Mouse (Mus musculus): ENCODE measurements at regions not wholly inside any gene's neighbourhood (a gene's known extent, or its start where the extent isn't known, plus 50 kb on each side); places are given as distances from the start of the nearest gene placed in this dataset.

DNA sequence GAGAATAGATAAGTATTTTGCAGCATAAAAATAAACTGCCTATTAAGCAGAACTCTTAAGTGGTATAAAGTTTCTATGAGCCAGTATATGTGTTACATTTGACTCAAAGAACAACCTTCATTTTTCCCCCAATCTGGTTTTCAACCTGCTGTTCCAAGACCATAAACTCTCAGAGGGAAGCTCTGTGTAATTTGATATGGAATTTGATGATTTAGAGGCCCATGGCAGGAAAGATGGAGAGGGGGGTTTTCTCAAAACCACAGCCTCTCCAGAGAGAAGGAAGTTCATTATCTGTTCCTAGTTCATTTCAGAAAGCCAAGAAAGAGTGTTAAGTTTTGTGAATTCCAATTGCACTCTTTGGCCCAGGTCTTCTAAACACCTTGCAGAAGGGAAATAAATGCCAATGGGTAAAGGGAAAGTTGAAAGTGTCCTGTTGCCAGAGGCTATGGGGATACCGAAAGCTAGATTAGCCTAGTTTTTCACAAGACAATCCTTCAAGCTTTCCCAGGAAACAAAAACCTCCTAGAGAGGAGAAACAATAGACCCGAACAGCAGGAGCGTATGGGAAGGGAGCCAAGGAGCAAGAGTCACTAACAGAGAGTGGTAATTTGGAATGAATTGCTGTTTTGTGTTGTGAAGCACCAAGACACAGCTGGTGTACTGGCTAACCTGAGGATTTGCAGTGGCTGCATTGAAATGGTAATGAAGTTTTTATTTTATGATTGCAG, 165.2 kb upstream of the Atp2b1 start:
- 8% methylated on average over 3 of the region's 3 CpGs for WGBS
- no peak for ATAC-seq (ENCODE audit: insufficient number of reproducible peaks, insufficient read depth, low FRiP score, low TSS enrichment, low read depth)
- H3K27ac ChIP-seq = 0 out of 2 replicates have a peak overlapping the region, but pooled peaks have one; percentile 5

DNA sequence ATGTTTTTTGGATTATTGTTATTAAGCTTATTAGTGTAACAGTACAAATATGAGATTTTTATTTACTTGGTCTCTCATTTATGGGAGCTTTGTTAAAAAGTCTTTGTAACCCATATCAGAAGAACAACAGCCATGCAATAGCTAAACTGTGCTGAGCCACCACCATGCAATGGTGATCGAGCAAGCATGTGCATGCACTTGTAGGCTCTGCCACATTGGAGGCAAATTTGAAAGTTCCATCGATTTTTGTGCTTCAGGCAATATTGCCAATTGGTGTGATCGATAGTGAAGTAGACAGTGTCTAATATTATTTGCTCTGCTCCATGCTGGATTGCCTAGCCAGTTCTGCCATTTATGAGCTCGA, 164.6 kb upstream of the Atp2b1 start:
- H3K27ac ChIP-seq = no peak overlapping the region
- peaks cover 24% of the 10 kb centered on the region for H3K4me1 ChIP-seq (replicated peaks)
- H3K9me3 ChIP-seq = no peaks in the 10 kb centered on the region
- no peak overlapping the region for H3K9ac ChIP-seq (replicated peaks)
- H3K36me3 ChIP-seq = no peaks in the 10 kb centered on the region
- H3K4me3 ChIP-seq (replicated peaks) = no peak overlapping the region
- no peak overlapping the region for H3K4me2 ChIP-seq
- no peak for ATAC-seq (ENCODE audit: insufficient number of reproducible peaks, insufficient read depth, low FRiP score, low TSS enrichment, low read depth)
- 74% methylated on average over 4 of the region's 4 CpGs for WGBS
- no peaks in the 10 kb centered on the region for H3K27me3 ChIP-seq

More for the DNA sequence above, 165.2 kb upstream of the Atp2b1 start:
- no peaks in the 10 kb centered on the region for H3K36me3 ChIP-seq
- H3K4me1 ChIP-seq (replicated peaks) = peaks cover 28% of the 10 kb centered on the region
- H3K4me2 ChIP-seq = 0 out of 2 replicates have a peak overlapping the region, but pooled peaks have one; percentile 7
- H3K4me3 ChIP-seq (replicated peaks) = no peak overlapping the region
- H3K9ac ChIP-seq (replicated peaks) = no peak overlapping the region
- no peaks in the 10 kb centered on the region for H3K27me3 ChIP-seq
- no peaks in the 10 kb centered on the region for H3K9me3 ChIP-seq

DNA sequence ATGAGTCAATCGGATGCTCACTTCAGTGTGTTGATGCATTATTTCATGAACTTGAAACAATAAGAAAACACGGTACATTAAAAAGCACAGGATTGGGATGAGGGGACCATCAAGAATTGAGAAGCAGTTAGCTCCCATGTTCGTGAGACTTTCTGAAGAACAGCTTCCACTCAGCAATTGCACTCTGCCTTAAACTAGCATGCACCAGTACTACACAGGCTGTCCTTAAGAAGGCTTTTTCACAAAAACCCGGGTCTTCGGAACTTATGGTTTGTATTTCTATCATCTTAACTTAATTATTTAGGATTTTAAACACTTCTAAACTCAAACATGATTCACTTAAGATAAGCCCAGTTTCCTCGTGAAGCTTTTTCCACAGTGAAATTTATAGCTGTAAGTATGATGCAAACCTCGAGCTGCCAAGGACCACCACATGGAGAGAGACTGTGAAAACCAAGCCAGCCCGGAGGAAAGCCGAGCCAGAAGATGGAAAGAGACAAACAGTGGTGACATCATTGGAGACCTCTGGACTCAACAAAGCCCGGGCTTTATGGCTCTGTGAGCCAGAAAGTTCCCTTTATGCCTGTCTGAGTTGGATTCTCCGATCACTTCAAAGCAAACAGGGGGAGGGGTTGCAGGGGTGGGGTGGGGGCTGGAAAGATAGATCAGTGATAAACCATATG, 162.7 kb upstream of the Atp2b1 start:
- Histone ChIP-seq H3K4me2 (no peak overlapping the region), H3K27me3 (no peaks in the 10 kb centered on the region)

DNA sequence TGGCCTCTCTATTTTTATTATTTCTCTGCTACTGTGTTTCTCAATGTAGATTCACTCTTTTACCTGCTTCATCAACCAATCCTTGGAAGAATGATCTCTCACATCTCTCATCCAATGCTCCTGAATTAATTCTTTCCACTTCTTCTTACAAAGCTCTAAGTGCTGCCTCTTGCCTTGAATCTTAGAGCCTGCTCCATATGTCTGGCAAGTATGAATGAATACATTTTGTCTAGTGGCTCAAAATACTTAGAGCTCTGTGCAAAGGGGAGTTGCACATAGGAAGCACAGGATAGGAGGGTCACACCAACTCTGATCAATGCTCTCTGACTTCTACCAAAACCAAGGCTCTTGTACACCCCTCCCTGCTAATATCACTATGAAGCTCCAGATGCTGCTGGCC, 153.1 kb upstream of the Atp2b1 start:
- H3K4me1 ChIP-seq (replicated peaks) = no peaks in the 10 kb centered on the region
- no peaks in the 10 kb centered on the region for H3K36me3 ChIP-seq
- no peak overlapping the region for H3K9ac ChIP-seq (replicated peaks)
- no peaks in the 10 kb centered on the region for H3K27me3 ChIP-seq
- no peak overlapping the region for H3K4me3 ChIP-seq (replicated peaks)
- no peak for ATAC-seq (ENCODE audit: insufficient number of reproducible peaks, insufficient read depth, low FRiP score, low TSS enrichment, low read depth)
- H3K9me3 ChIP-seq = peaks cover 6% of the 10 kb centered on the region
- H3K27ac ChIP-seq = no peak overlapping the region
- H3K4me2 ChIP-seq = no peak overlapping the region

More for the DNA sequence above, 162.7 kb upstream of the Atp2b1 start:
- WGBS = 43% methylated on average over 11 of the region's 11 CpGs
- no peaks in the 10 kb centered on the region for H3K36me3 ChIP-seq
- no peaks in the 10 kb centered on the region for H3K9me3 ChIP-seq
- H3K4me1 ChIP-seq (replicated peaks) = peaks cover 14% of the 10 kb centered on the region
- no peak overlapping the region for H3K27ac ChIP-seq
- H3K4me3 ChIP-seq (replicated peaks) = no peak overlapping the region
- ATAC-seq (ENCODE audit: insufficient number of reproducible peaks, insufficient read depth, low FRiP score, low TSS enrichment, low read depth) = no peak; the same call in 1 of the 2 replicates
- no peak overlapping the region for H3K9ac ChIP-seq (replicated peaks)

DNA sequence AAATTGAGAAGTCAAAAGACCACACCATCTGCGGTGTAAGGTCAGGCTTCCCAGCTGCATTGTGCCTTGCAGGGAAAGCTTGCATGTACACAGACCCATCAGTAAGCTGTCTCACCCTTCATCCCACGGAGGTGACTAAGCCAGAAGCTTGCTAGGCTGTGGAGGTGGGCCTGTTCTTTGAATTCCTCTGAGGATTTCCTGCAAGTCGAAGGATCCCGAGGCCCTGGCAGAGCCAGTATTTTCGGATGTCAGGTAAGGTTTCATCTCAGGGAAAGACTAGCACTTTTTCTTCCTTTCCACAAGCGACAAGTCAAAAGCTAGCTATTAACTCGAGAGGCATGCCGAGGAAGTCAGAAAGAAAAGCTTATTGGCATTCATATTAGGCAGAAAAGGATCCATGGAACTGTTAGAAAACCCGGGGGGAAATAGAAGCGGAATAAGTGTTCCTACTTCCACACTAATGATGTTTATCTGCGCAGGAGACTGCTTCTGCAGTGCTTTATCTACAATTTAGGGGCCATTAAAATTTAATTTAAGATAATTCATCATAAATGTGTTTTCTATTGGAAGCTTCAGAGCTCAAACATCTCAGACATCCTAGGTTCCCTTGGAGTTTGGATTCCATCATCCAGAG, 148.3 kb upstream of the Atp2b1 start:
- no peaks in the 10 kb centered on the region for H3K4me1 ChIP-seq (replicated peaks)
- no peak overlapping the region for H3K4me3 ChIP-seq (replicated peaks)
- peaks cover 13% of the 10 kb centered on the region for H3K9me3 ChIP-seq
- H3K27me3 ChIP-seq = no peaks in the 10 kb centered on the region
- no peak overlapping the region for H3K27ac ChIP-seq
- no peak overlapping the region for H3K9ac ChIP-seq (replicated peaks)
- H3K36me3 ChIP-seq = no peaks in the 10 kb centered on the region
- WGBS = 68% methylated on average over 11 of the region's 11 CpGs
- no peak overlapping the region for H3K4me2 ChIP-seq
- ATAC-seq (ENCODE audit: insufficient number of reproducible peaks, insufficient read depth, low FRiP score, low TSS enrichment, low read depth) = no peak

DNA sequence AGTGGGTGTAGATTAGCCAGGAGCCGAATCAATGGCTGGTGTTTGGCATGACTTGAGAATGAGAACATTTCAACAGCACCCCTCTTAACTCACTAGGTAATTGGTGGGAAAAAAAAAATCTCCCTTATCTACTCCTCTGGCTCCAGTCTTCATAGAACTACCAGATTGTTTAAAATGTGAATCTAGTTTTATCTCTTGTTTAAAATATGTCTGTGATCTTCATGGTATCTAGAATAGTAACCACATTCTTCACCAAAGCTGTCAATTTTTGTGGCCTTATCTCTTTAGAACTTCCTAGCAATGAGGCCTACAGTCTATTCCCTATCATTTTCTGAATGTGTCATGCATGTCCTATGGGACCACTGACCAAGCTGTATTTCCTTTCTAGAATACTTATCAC, 134.4 kb upstream of the Atp2b1 start:
- Histone ChIP-seq H3K27ac (no peak overlapping the region), H3K4me3 (replicated peaks) (no peak overlapping the region), H3K36me3 (no peaks in the 10 kb centered on the region), H3K4me2 (no peak overlapping the region), H3K4me1 (replicated peaks) (peaks cover 6% of the 10 kb centered on the region), H3K9me3 (no peaks in the 10 kb centered on the region), H3K9ac (replicated peaks) (no peak overlapping the region), H3K27me3 (no peaks in the 10 kb centered on the region)
- no peak for ATAC-seq (ENCODE audit: insufficient number of reproducible peaks, insufficient read depth, low FRiP score, low TSS enrichment, low read depth)
- 97% methylated on average over 1 of the region's 1 CpGs for WGBS

DNA sequence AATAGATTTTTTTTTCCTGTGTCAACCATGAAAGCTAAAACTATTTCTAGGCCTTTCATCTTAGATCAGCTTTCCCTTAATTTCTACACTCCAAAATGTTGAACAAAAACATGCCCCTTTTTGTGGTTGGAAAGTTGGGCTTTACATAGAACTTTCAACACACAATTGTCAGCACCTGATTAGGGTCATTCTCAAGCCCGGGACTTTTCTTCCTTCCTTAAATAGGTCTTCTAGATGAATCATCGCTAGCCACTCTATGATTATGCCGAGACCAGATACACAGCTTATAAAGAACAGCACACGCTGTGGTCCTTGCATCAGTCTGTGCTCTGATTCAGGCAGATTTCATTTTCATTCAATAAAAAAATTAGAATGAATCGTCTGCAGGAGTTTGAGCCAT, 133.3 kb upstream of the Atp2b1 start:
- no peak for ATAC-seq (ENCODE audit: insufficient number of reproducible peaks, insufficient read depth, low FRiP score, low TSS enrichment, low read depth)
- Histone ChIP-seq H3K4me2 (no peak overlapping the region), H3K4me1 (replicated peaks) (peaks cover 6% of the 10 kb centered on the region), H3K27me3 (no peaks in the 10 kb centered on the region), H3K36me3 (no peaks in the 10 kb centered on the region), H3K9me3 (no peaks in the 10 kb centered on the region), H3K27ac (no peak overlapping the region), H3K4me3 (replicated peaks) (no peak overlapping the region), H3K9ac (replicated peaks) (no peak overlapping the region)
- WGBS = 90% methylated on average over 5 of the region's 5 CpGs

DNA sequence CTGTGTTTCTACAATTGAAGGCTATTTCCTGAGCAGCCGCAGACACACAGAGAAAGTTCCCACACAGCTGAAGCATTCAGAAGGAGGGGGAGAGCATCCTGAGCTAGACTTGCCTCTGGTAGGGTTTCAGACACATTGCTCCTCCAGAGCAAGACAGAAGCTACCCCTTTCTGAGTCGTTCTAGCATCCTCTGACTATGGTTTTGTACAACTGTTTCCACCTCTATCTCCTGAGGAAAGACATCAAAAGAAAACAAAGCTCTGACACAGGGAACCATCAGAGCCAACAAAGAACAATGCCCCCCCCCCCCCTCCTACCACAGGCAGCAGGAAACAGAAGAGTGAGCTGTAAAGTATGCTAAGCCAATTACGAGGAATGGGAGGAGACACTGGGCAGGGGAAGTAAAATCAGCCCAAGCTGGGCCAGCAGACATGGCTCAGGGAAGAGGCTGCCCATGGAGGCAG, 132.3 kb upstream of the Atp2b1 start:
- WGBS = 28% methylated on average over 3 of the region's 3 CpGs
- Histone ChIP-seq H3K4me1 (replicated peaks) (peaks cover 6% of the 10 kb centered on the region), H3K36me3 (no peaks in the 10 kb centered on the region), H3K4me2 (no peak overlapping the region), H3K27ac (no peak overlapping the region), H3K9me3 (no peaks in the 10 kb centered on the region), H3K9ac (replicated peaks) (no peak overlapping the region), H3K4me3 (replicated peaks) (no peak overlapping the region), H3K27me3 (no peaks in the 10 kb centered on the region)
- no peak for ATAC-seq (ENCODE audit: insufficient number of reproducible peaks, insufficient read depth, low FRiP score, low TSS enrichment, low read depth)

DNA sequence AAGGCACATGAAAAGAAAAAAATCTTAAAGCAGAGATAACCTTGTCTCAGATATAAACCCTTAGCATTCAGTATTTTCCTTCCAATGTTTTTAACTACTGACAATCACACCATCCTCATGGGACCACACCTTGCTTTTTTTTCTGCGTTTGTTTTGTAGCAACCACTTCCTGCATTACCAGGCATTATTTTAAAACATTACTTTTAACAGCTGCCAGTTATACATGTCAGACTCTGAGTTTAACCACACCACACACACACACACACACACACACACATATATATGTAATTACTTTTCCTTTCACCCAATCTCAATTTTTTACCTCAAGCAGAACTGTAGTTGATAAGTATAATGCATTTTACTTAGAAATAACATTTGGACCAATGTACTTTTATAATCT, 128.8 kb upstream of the Atp2b1 start:
- H3K36me3 ChIP-seq = no peaks in the 10 kb centered on the region
- peaks cover 6% of the 10 kb centered on the region for H3K4me1 ChIP-seq (replicated peaks)
- no peak overlapping the region for H3K4me2 ChIP-seq
- no peaks in the 10 kb centered on the region for H3K27me3 ChIP-seq
- no peak overlapping the region for H3K9ac ChIP-seq (replicated peaks)
- no peak overlapping the region for H3K27ac ChIP-seq
- ATAC-seq (ENCODE audit: insufficient number of reproducible peaks, insufficient read depth, low FRiP score, low TSS enrichment, low read depth) = no peak
- H3K4me3 ChIP-seq (replicated peaks) = no peak overlapping the region
- H3K9me3 ChIP-seq = no peaks in the 10 kb centered on the region
- WGBS = 79% methylated on average over 1 of the region's 1 CpGs

DNA sequence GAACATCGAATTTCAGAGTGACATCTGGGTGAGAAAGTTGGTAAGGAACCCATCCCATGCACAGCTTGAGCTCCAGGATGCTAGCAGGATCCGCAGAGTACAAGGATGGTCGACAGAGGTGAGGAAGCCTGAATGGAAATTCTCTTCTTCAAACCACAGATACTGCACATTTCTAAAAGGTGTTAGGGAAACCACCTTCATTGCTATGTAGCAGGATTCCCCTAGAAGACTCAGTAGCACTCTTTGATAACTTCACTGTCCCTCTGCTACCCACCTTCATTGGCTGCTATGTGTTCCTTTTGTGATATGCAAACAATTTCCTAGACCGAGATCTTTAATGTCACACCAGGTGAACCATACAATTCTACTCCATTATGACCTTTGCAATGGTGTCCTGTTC, 128.1 kb upstream of the Atp2b1 start:
- ATAC-seq (ENCODE audit: insufficient number of reproducible peaks, insufficient read depth, low FRiP score, low TSS enrichment, low read depth) = no peak
- Histone ChIP-seq H3K36me3 (no peaks in the 10 kb centered on the region), H3K4me1 (replicated peaks) (peaks cover 6% of the 10 kb centered on the region), H3K27me3 (no peaks in the 10 kb centered on the region), H3K4me2 (no peak overlapping the region), H3K27ac (no peak overlapping the region), H3K4me3 (replicated peaks) (no peak overlapping the region), H3K9ac (replicated peaks) (no peak overlapping the region), H3K9me3 (no peaks in the 10 kb centered on the region)
- WGBS = 82% methylated on average over 4 of the region's 4 CpGs

DNA sequence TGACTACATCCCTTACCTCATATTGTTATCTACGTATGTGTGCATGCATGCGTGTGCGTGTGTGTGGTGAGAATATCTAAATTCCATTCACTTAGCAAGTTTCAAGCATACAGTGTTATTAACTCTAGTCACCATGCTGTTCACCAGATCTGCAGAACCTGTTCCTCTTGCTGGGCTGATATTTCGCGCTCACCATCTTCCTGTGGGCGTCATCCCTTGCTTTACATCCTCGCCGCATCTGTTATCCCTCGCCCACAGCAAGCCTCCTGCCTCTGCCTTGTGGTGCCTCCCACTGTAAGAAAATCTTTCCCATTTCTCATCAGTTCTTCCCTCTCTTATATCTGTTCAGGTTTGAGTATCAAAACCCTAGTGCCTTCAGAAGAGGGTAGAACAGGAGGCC, 124.4 kb upstream of the Atp2b1 start:
- Histone ChIP-seq H3K9me3 (no peaks in the 10 kb centered on the region), H3K4me3 (replicated peaks) (no peak overlapping the region), H3K4me1 (replicated peaks) (no peaks in the 10 kb centered on the region), H3K9ac (replicated peaks) (no peak overlapping the region), H3K36me3 (no peaks in the 10 kb centered on the region), H3K4me2 (no peak overlapping the region), H3K27ac (no peak overlapping the region), H3K27me3 (no peaks in the 10 kb centered on the region)
- no peak for ATAC-seq (ENCODE audit: insufficient number of reproducible peaks, insufficient read depth, low FRiP score, low TSS enrichment, low read depth)
- 94% methylated on average over 9 of the region's 9 CpGs for WGBS

Data from limb, embryonic 12.5 days (tissue).